Mouse (Mus musculus) brown adipose tissue, adult 24 weeks (tissue): ENCODE data around the gene Fam114a1. TPM values are rescaled to one million over a fixed set of nuclear protein-coding genes. Genes with fewer than 3 reads are reported as not detected.
A peak's percentile ranks its signal among the peaks of the same experiment; 100 is the strongest.

Source experiments
- H3K27ac ChIP-seq: fragments of 200-500 bp; replicated peaks from 2 replicates; pipeline ENCODE4 v1.5.1; 2012; ENCODE audit warnings: low read depth, mild to moderate bottlenecking, low read length
- H3K4me1 ChIP-seq: fragments of 200-500 bp; 2 replicates; pipeline ENCODE4 v1.6.1; 2012; ENCODE audit warnings: low read length, mixed read lengths; ENCODE audit not compliant: control insufficient read depth, insufficient read depth, insufficient read length
- H3K4me3 ChIP-seq: fragments of 200-500 bp; 2 replicates; pipeline ENCODE4 v1.5.1; 2012; ENCODE audit warnings: low read depth, mild to moderate bottlenecking, low read length, moderate library complexity; ENCODE audit not compliant: insufficient read depth
- polyA plus RNA-seq: library from polyadenylated mRNA; stranded (reverse); fragments of >200 nt; gene quantifications from 2 replicates; pipeline ENCODE4 v1.2.4, GENCODE M21; 2012; ENCODE audit not compliant: missing spikeins, insufficient read depth, insufficient read length

Fam114a1 gene
- polyA plus RNA-seq = 9.2 and 13.2 TPM in 2 replicates

- no peaks in the 10 kb centered on the region for H3K4me1 ChIP-seq
- peak within 1 kb of the TSS; percentile 91 for H3K4me3 ChIP-seq
- H3K27ac ChIP-seq = peak within 1 kb of the TSS; percentile 73
Observed at GRCm38 (mm10) chr5:64969861-64970771, at the start of gene Fam114a1. Gene Fam114a1 (plus strand): TSS chr5:64970071.

- H3K4me1 ChIP-seq = no peaks in the 10 kb centered on the region
- no peak overlapping the region for H3K4me3 ChIP-seq
Observed at GRCm38 (mm10) chr5:64922891-64923381, 46.9 kb upstream of the Fam114a1 start.

GRCm38 (mm10) chr5:64932215-64932614, 37.7 kb upstream of the Fam114a1 start:
- Histone ChIP-seq H3K4me1 (no peaks in the 10 kb centered on the region), H3K4me3 (no peak overlapping the region; the same call in 1 of the 2 replicates), H3K27ac (no peak overlapping the region)

More at GRCm38 (mm10) chr5:64922891-64923381, 46.9 kb upstream of the Fam114a1 start:
- H3K27ac ChIP-seq = 0 out of 2 replicates have a peak overlapping the region, but pooled peaks have one; percentile 6

DNA sequence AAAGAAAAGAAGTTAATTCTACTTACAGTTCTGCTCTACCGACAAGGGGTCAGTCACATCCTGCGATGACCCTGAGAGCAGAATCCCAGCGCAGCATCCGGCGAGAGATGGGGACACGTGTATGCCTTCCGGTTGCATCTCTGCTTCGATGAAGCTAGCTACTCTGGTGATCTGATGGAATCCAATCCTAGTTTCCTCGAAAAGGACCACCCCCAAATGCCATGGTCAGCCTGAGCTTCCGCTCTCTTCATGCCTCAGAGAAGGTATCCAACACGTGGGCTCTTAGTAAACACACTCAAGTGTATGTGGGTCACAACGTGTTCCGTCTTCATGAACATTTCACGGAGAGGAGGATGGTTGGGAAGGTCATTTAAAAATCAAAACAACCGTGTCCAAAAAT, 37.1 kb upstream of the Fam114a1 start:
- H3K27ac ChIP-seq = peak overlapping the region; percentile 40; the same call in 1 of the 2 replicates
- H3K4me1 ChIP-seq = no peaks in the 10 kb centered on the region
- peak overlapping the region; percentile 37 for H3K4me3 ChIP-seq

- H3K4me3 ChIP-seq = no peak overlapping the region
- no peak overlapping the region for H3K27ac ChIP-seq
- no peaks in the 10 kb centered on the region; the same call in 1 of the 2 replicates for H3K4me1 ChIP-seq
Observed at GRCm38 (mm10) chr5:64951486-64951885, 18.4 kb upstream of the Fam114a1 start.

GRCm38 (mm10) chr5:64954931-64955330, 14.9 kb upstream of the Fam114a1 start:
- no peak overlapping the region for H3K4me3 ChIP-seq
- H3K27ac ChIP-seq = no peak overlapping the region

GRCm38 (mm10) chr5:64958991-64959842, 10.7 kb upstream of the Fam114a1 start:
- H3K4me3 ChIP-seq = peak overlapping the region; percentile 48
- peak overlapping the region; percentile 81 for H3K27ac ChIP-seq
- H3K4me1 ChIP-seq = no peaks in the 10 kb centered on the region; the same call in 1 of the 2 replicates

More at GRCm38 (mm10) chr5:64954931-64955330, 14.9 kb upstream of the Fam114a1 start:
- no peaks in the 10 kb centered on the region; the same call in 1 of the 2 replicates for H3K4me1 ChIP-seq

DNA sequence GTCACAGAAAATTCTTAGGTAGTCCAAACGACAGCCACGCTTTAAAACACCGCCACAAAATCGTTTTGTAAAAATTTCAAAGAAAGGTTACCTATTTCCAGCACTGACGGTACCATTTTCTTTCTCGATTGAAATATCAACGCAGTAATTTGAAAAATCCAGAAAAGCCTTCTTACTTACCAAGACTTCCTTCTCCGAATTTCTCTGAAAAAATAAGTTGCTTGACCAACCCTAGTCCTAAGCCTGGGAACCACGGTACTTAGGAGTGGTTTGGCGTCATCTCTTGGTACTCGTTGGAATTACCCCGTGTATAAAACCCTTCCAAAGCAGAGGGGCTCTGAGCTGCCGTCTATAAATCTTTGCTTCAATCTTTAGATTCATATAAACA, 10.0 kb upstream of the Fam114a1 start, which contains the start of gene Tlr6:
Gene Tlr6, minus strand, starts transcription at position 255 of the 388 bp plus-strand sequence.
- Histone ChIP-seq H3K27ac (peak within 1 kb of the TSS; percentile 81), H3K4me3 (peak within 1 kb of the TSS; percentile 48), H3K4me1 (no peaks in the 10 kb centered on the region; the same call in 1 of the 2 replicates)

- Histone ChIP-seq H3K4me3 (no peak overlapping the region), H3K27ac (peak overlapping the region; percentile 69)
Observed at GRCm38 (mm10) chr5:64960857-64961391, 8.9 kb upstream of the Fam114a1 start.

GRCm38 (mm10) chr5:64963271-64963670, 6.6 kb upstream of the Fam114a1 start:
- Histone ChIP-seq H3K4me1 (no peaks in the 10 kb centered on the region), H3K4me3 (no peak overlapping the region), H3K27ac (no peak overlapping the region)

More at GRCm38 (mm10) chr5:64960857-64961391, 8.9 kb upstream of the Fam114a1 start:
- no peaks in the 10 kb centered on the region; the same call in 1 of the 2 replicates for H3K4me1 ChIP-seq

DNA sequence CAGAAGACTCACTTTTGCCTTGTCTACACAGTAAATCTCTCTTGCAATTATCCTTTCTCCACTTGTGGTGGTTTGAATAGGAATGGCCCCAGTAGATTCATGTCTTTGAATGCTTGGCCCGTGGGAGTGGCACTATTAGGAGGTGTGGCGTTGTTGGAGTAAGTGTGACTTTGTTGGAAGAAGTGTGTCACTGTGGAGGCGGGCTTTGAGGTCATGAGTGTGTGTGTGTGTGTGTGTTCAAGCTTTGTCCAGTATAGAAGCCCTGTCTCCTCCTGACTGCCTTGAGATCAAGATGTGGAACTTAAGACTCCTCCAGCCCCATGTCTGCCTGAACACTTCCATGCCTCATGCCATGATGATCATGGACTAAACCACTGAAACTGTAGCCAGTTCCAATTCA, 6.1 kb upstream of the Fam114a1 start:
- Histone ChIP-seq H3K4me3 (no peak overlapping the region), H3K4me1 (no peaks in the 10 kb centered on the region), H3K27ac (no peak overlapping the region)

GRCm38 (mm10) chr5:64968961-64969860, 660 bp upstream of the Fam114a1 start:
- H3K4me3 ChIP-seq = peak overlapping the region; percentile 91

GRCm38 (mm10) chr5:64975121-64975520, 5.2 kb downstream of the Fam114a1 start:
- no peaks in the 10 kb centered on the region for H3K4me1 ChIP-seq
- no peak overlapping the region for H3K27ac ChIP-seq
- no peak overlapping the region for H3K4me3 ChIP-seq

More at GRCm38 (mm10) chr5:64968961-64969860, 660 bp upstream of the Fam114a1 start:
- Histone ChIP-seq H3K4me1 (no peaks in the 10 kb centered on the region), H3K27ac (peak overlapping the region; percentile 73)
